Mouse (Mus musculus) limb, embryonic 10.5 days (tissue): ENCODE results near the gene Cyp4x1. TPM values are rescaled to one million over a fixed set of nuclear protein-coding genes. Genes with fewer than 3 reads are reported as not detected.

Source experiments
- DNase-seq: peaks from one replicate; pipeline ENCODE4 v3.0.0-alpha.2; 2017; ENCODE audit warnings: low spot score
- H3K27ac ChIP-seq: fragments of 300-500 bp; sonication (generic); 2 replicates; pipeline ENCODE4 v1.5.1; 2016; ENCODE audit warnings: mild to moderate bottlenecking
- H3K27me3 ChIP-seq: fragments of 300-500 bp; sonication (generic); 2 replicates; pipeline ENCODE4 v1.6.1; 2016; ENCODE audit warnings: low read depth, mild to moderate bottlenecking; ENCODE audit not compliant: poor library complexity, severe bottlenecking
- H3K36me3 ChIP-seq: fragments of 300-500 bp; sonication (generic); 2 replicates; pipeline ENCODE4 v1.6.1; 2016; ENCODE audit warnings: mild to moderate bottlenecking, moderate library complexity
- H3K4me1 ChIP-seq: fragments of 300-500 bp; sonication (generic); 2 replicates; pipeline ENCODE4 v1.6.1; 2016
- H3K4me3 ChIP-seq: fragments of 300-500 bp; sonication (generic); 2 replicates; pipeline ENCODE4 v1.5.1; 2016; ENCODE audit warnings: mild to moderate bottlenecking, moderate library complexity
- H3K9me3 ChIP-seq: fragments of 300-500 bp; sonication (generic); replicated peaks from 2 replicates; pipeline ENCODE4 v1.6.1; 2016; ENCODE audit warnings: mild to moderate bottlenecking
- WGBS: fragments of 180-500 bp; shearing (Covaris S2); methylation state at CpG from one replicate; pipeline ENCODE4 v1.1.7; 2016; 5-methylcytosine and 5-hydroxymethylcytosine counted together
- polyA plus RNA-seq: library from polyadenylated mRNA; unstranded; fragments of >200 nt; fragmentation: Nextera tagmentation; extraction: Ambion mirVana; gene quantifications from 2 replicates; pipeline ENCODE4 v1.2.1, GENCODE M21; 2016

Gene Cyp4x1
- polyA plus RNA-seq, 1 experiment from 2014 or later, result 0.06 TPM

- no peak overlapping the region for H3K27ac ChIP-seq
- no peaks in the 10 kb centered on the region for H3K4me1 ChIP-seq
- no peaks in the 10 kb centered on the region for H3K9me3 ChIP-seq
- H3K36me3 ChIP-seq, result no peaks in the 10 kb centered on the region
- H3K27me3 ChIP-seq, result peaks cover 9% of the 10 kb centered on the region; the same call in 1 of the 2 replicates
- DNase-seq, result no peak
- H3K4me3 ChIP-seq, result no peak overlapping the region
- WGBS, result 75% methylated on average over 4 of the region's 4 CpGs
Observed at GRCm38 (mm10) chr4:115103510-115103909, 30.6 kb downstream of the Cyp4x1 start.

GRCm38 (mm10) chr4:115101682-115102081 lies 32.4 kb downstream of the Cyp4x1 start:
- H3K27ac ChIP-seq, result no peak overlapping the region
- no peaks in the 10 kb centered on the region for H3K36me3 ChIP-seq
- H3K4me3 ChIP-seq, result no peak overlapping the region
- H3K9me3 ChIP-seq, result no peaks in the 10 kb centered on the region
- H3K27me3 ChIP-seq, result peaks cover 27% of the 10 kb centered on the region
- WGBS, result 37% methylated on average over 6 of the region's 6 CpGs
- peak; percentile 75 for DNase-seq
- peaks cover 5% of the 10 kb centered on the region for H3K4me1 ChIP-seq

GRCm38 (mm10) chr4:115097146-115097496 lies 37.0 kb downstream of the Cyp4x1 start:
- peak; percentile 54 for DNase-seq
- peaks cover 18% of the 10 kb centered on the region for H3K4me1 ChIP-seq
- H3K27ac ChIP-seq, result peak overlapping the region; percentile 42; the same call in 1 of the 2 replicates
- peaks cover 72% of the 10 kb centered on the region for H3K27me3 ChIP-seq
- WGBS, result under 1% methylated on average over 6 of the region's 6 CpGs
- no peaks in the 10 kb centered on the region for H3K9me3 ChIP-seq
- H3K4me3 ChIP-seq, result peak overlapping the region; percentile 30; the same call in 1 of the 2 replicates
- no peaks in the 10 kb centered on the region for H3K36me3 ChIP-seq

- peaks cover 78% of the 10 kb centered on the region for H3K27me3 ChIP-seq
- DNase-seq, result no peak
- H3K36me3 ChIP-seq, result no peaks in the 10 kb centered on the region
- H3K27ac ChIP-seq, result peak overlapping the region; percentile 50; the same call in 1 of the 2 replicates
- H3K4me1 ChIP-seq, result peaks cover 18% of the 10 kb centered on the region
- peak overlapping the region; percentile 51 for H3K4me3 ChIP-seq
- no peaks in the 10 kb centered on the region for H3K9me3 ChIP-seq
- WGBS, result 13% methylated on average over 11 of the region's 11 CpGs
Observed at GRCm38 (mm10) chr4:115096435-115097145, 37.5 kb downstream of the Cyp4x1 start.

GRCm38 (mm10) chr4:115095671-115096434 lies 38.2 kb downstream of the Cyp4x1 start:
- H3K36me3 ChIP-seq, result no peaks in the 10 kb centered on the region
- peaks cover 18% of the 10 kb centered on the region for H3K4me1 ChIP-seq
- H3K4me3 ChIP-seq, result peak overlapping the region; percentile 51
- H3K9me3 ChIP-seq, result no peaks in the 10 kb centered on the region
- DNase-seq, result peak; percentile 57
- WGBS, result 1% methylated on average over 31 of the region's 31 CpGs
- peaks cover 76% of the 10 kb centered on the region for H3K27me3 ChIP-seq
- peak overlapping the region; percentile 50; the same call in 1 of the 2 replicates for H3K27ac ChIP-seq

- Histone ChIP-seq H3K9me3 (no peaks in the 10 kb centered on the region), H3K36me3 (no peaks in the 10 kb centered on the region), H3K27ac (no peak overlapping the region), H3K4me3 (no peak overlapping the region), H3K27me3 (peaks cover 85% of the 10 kb centered on the region), H3K4me1 (peaks cover 20% of the 10 kb centered on the region)
- DNase-seq, result no peak
- WGBS, result 82% methylated on average over 2 of the region's 2 CpGs
Observed at GRCm38 (mm10) chr4:115094056-115094455, 40.0 kb downstream of the Cyp4x1 start.

GRCm38 (mm10) chr4:115093331-115093864 lies 40.7 kb downstream of the Cyp4x1 start:
- peaks cover 90% of the 10 kb centered on the region for H3K27me3 ChIP-seq
- DNase-seq, result no peak

GRCm38 (mm10) chr4:115091806-115092205 lies 42.3 kb downstream of the Cyp4x1 start:
- WGBS, result 83% methylated on average over 3 of the region's 3 CpGs
- peaks cover 24% of the 10 kb centered on the region for H3K4me1 ChIP-seq
- H3K36me3 ChIP-seq, result no peaks in the 10 kb centered on the region
- no peak overlapping the region for H3K27ac ChIP-seq
- H3K27me3 ChIP-seq, result peaks cover 91% of the 10 kb centered on the region
- no peak overlapping the region for H3K4me3 ChIP-seq
- DNase-seq, result no peak
- no peaks in the 10 kb centered on the region for H3K9me3 ChIP-seq

More at GRCm38 (mm10) chr4:115093331-115093864, 40.7 kb downstream of the Cyp4x1 start:
- Histone ChIP-seq H3K27ac (no peak overlapping the region), H3K4me1 (peaks cover 26% of the 10 kb centered on the region), H3K36me3 (no peaks in the 10 kb centered on the region), H3K4me3 (no peak overlapping the region), H3K9me3 (no peaks in the 10 kb centered on the region)
- 87% methylated on average over 4 of the region's 4 CpGs for WGBS

GRCm38 (mm10) chr4:115090592-115090991 lies 43.5 kb downstream of the Cyp4x1 start:
- 61% methylated on average over 2 of the region's 2 CpGs for WGBS
- H3K4me1 ChIP-seq, result peaks cover 11% of the 10 kb centered on the region
- H3K9me3 ChIP-seq, result no peaks in the 10 kb centered on the region
- H3K36me3 ChIP-seq, result no peaks in the 10 kb centered on the region
- no peak overlapping the region for H3K27ac ChIP-seq
- DNase-seq, result no peak
- H3K4me3 ChIP-seq, result no peak overlapping the region
- H3K27me3 ChIP-seq, result peaks cover 86% of the 10 kb centered on the region

- Histone ChIP-seq H3K27ac (peak within 1 kb of the TSS; percentile 54), H3K9me3 (no peaks in the 10 kb centered on the region), H3K36me3 (no peaks in the 10 kb centered on the region), H3K4me1 (0 out of 2 replicates have a peak, but pooled peaks cover 9% of the 10 kb centered on the region), H3K27me3 (peaks cover 72% of the 10 kb centered on the region), H3K4me3 (peak within 1 kb of the TSS; percentile 17)
- 15% methylated on average over 11 of the region's 11 CpGs for WGBS
- DNase-seq, result no peak
Observed at GRCm38 (mm10) chr4:115088611-115089338, 45.3 kb downstream of the Cyp4x1 start, which contains the start of gene Pdzk1ip1. Gene Pdzk1ip1 (plus strand): TSS chr4:115088708.

- Histone ChIP-seq H3K27me3 (peaks cover 61% of the 10 kb centered on the region), H3K4me3 (no peak overlapping the region), H3K27ac (no peak overlapping the region), H3K4me1 (0 out of 2 replicates have a peak, but pooled peaks cover 9% of the 10 kb centered on the region), H3K36me3 (no peaks in the 10 kb centered on the region), H3K9me3 (no peaks in the 10 kb centered on the region)
- no peak for DNase-seq
- 73% methylated on average over 3 of the region's 3 CpGs for WGBS
Observed at GRCm38 (mm10) chr4:115086763-115087415, 47.2 kb downstream of the Cyp4x1 start.

- 73% methylated on average over 4 of the region's 4 CpGs for WGBS
Observed at GRCm38 (mm10) chr4:115086257-115086656, 47.8 kb downstream of the Cyp4x1 start.

More at GRCm38 (mm10) chr4:115086257-115086656, 47.8 kb downstream of the Cyp4x1 start:
- Histone ChIP-seq H3K4me1 (0 out of 2 replicates have a peak, but pooled peaks cover 9% of the 10 kb centered on the region), H3K27me3 (peaks cover 58% of the 10 kb centered on the region), H3K9me3 (no peaks in the 10 kb centered on the region), H3K36me3 (no peaks in the 10 kb centered on the region), H3K4me3 (no peak overlapping the region), H3K27ac (no peak overlapping the region)
- DNase-seq, result no peak
